Mouse (Mus musculus) olfactory bulb, adult 2 months (tissue): Measurements from ENCODE around the gene Gm525.

ENCODE experiments used
- CTCF ChIP-seq: fragments of 200-500 bp; IDR thresholded peaks from 2 replicates; pipeline ENCODE4 v1.5.1; 2012; ENCODE audit warnings: low read depth, mild to moderate bottlenecking, low read length, moderate library complexity; ENCODE audit not compliant: insufficient read depth
- POLR2A ChIP-seq: fragments of 200-500 bp; IDR thresholded peaks from 2 replicates; pipeline ENCODE4 v1.6.1; 2012; ENCODE audit warnings: mild to moderate bottlenecking, low read depth, low read length, moderate library complexity; ENCODE audit not compliant: insufficient read depth

- TF ChIP-seq CTCF: no peak
- no peak for TF ChIP-seq POLR2A
Observed at GRCm38 (mm10) chr11:89034592-89034991, 39.0 kb upstream of the Gm525 start.
